Mouse (Mus musculus): ENCODE results near the gene Gucy1b2.

Gucy1b2 gene

GRCm38 (mm10) chr14:62374001-62374400 is 82.1 kb downstream of the Gucy1b2 start:
- no peak for DNase-seq (ENCODE audit: extremely low spot score, low spot score)

DNA sequence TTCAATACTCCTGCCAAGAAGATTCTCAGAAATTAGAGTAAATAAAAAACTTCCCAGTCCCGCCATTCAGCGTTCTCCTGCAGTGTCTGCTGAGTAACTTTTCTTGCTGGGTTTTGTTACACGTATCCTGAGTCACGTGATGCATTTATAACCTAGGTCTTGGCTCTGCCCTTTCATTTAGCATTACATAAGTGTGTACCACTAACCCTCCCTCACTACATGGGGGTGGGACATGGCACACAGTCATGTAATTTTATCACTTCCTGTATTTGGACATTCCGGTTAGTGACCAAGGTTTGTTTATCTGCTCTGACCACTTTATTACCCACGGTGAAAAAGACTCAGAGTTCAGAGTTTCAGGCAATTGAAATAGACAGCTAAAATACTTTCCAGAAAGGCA is 85.3 kb downstream of the Gucy1b2 start:
- no peak for DNase-seq (ENCODE audit: extremely low spot score, low spot score)

DNA sequence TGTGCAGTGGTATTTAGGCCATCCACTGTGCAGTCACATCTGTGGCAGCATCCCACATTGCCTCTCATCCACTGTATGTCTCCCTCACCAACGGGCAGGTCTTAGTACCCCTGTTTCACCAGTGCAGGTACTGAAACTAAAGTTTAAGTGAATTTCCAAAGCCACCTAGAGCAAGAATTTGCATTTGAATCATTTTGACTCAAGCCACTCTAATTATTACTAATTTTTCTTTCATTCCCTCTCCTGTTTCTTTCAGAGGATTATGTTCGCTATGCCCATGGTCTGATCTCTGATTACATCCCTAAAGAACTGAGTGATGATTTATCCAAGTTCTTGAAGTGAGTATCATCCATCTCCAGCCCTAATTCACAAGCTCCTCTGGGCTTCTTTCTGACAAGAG is 92.3 kb downstream of the Gucy1b2 start:
- no peak for DNase-seq (ENCODE audit: extremely low spot score, low spot score)

GRCm38 (mm10) chr14:62361263-62361980 is 94.7 kb downstream of the Gucy1b2 start:
- DNase-seq (ENCODE audit: extremely low spot score, low spot score), result no peak

GRCm38 (mm10) chr14:62355201-62355600 is 100.9 kb downstream of the Gucy1b2 start:
- no peak for DNase-seq (ENCODE audit: extremely low spot score, low spot score)

DNA sequence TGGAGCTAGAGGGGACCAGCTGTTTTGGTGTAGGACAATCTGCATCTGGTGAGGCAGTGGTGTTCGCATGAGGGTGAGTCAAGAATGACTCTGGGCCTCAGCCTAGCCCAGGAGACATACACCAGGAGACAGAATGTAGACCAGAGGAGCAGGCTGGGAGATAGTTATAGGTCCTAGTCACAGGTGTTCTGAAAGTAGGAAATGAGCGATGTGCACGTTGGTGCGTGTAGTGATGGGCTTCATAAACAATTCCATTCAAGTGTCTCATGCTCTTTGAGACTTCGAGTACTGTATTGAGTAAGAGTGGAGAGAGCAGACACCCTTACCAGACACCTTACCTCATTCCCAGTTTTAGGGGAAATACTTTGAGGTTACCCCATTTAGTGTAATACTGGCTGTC is 102.3 kb downstream of the Gucy1b2 start:
- DNase-seq (ENCODE audit: extremely low spot score, low spot score), result no peak

DNA sequence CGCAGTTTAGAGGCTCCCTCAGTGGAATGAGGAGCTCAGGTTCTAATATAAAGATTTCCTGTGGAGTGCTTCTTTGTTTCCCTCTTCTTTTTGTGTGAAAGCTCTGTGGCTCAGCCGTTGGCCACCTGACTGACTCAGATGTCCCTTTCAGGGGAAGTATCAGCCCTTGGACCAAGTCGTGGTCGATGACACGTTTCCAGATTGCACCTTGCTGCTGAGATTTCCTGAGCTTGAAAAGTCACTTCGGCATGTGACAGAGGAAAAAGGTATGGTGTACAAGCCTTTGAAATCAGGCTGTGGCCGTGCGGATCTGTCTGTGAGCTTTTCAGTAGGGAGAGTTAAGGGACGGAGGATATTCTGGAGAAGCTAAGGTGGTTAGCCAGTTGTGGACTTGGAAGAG is 102.7 kb downstream of the Gucy1b2 start:
- DNase-seq (ENCODE audit: extremely low spot score, low spot score), result no peak

DNA sequence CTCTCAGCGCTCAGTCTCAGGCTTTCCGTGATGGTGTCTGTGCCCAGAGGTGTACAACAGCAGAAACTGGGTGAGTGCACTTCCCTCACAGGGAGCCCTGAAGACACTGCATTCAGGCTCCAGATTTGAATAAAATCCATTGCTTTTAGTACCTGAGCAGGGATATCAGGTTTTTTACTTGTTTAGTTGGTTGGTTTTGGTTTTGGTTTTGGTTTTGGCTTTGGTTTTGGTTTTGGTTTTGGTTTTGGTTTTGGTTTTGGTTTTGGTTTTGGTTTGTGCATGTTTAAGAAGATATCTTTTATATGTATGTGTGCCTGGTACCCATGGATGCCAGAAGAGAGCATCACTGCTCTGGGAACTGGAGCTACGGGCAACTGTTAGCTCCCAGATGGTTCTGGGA is 105.2 kb downstream of the Gucy1b2 start:
- no peak for DNase-seq (ENCODE audit: extremely low spot score, low spot score)

DNA sequence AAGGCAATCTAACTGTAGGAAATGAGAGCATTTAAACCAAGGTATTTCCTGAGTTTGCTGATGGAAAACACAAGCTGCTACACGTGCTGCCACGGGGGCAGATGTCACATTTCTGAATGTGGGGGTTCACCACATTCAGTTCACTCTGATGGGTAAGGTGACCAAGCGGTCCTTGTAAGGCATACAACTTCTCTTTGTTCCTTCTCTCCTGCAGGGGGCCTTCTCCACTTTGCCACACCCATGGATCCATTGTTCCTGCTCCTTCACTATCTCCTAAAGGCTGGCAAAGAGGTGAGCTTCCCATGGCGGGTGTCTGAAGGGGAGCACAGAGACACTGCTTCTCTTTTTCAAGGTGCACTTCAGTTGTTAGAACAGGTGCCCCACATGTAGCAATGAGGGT is 105.9 kb downstream of the Gucy1b2 start:
- no peak for DNase-seq (ENCODE audit: extremely low spot score, low spot score)

DNA sequence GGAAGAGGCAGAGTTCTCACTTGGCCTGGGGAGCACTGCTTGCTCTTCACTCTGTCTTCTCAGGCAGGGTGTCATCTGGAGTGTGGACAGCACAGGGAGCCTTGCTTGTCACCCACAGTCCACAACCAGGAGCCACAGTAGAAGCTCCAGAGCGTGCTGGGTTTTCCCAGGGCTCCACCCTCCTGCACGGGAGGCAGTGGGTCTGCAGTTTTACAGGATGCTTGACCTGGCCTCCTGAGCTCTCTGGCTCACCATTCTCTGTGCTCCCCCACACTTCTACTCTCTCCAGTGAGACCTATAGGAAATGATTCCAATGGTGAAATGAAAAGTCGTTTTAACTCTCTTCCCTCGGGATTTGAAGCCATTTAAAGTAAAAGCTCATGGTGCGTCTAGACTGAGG is 106.3 kb downstream of the Gucy1b2 start:
- DNase-seq (ENCODE audit: extremely low spot score, low spot score), result no peak

DNA sequence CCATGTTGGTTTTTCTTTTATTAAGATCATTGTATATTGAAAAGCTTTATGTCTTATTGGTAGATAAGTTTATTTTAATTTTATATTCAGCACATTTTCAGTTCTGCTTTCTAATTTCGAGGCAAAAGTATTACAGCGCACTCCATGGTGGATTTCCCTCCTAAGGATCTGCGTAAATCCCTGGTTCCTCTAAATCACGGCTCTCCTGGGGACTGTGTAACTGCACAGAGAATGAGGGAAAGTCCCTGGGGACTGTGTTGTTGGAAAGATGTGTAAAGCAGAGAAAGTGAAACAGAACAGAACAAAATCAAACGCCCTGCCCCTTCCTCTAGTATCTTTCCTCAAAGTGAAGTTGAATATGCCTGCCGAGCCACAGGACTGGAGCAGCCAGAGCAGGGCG is 109.0 kb downstream of the Gucy1b2 start:
- DNase-seq (ENCODE audit: extremely low spot score, low spot score), result no peak

GRCm38 (mm10) chr14:62346570-62346969 is 109.5 kb downstream of the Gucy1b2 start:
- DNase-seq (ENCODE audit: extremely low spot score, low spot score), result no peak
